Mouse (Mus musculus): Measurements from ENCODE around the gene Ferd3l. TPM values are rescaled to one million over a fixed set of nuclear protein-coding genes. Genes with fewer than 3 reads are reported as not detected.

The Ferd3l gene
- polyA plus RNA-seq, 1 experiment from 2014 or later = 3.5 TPM

- WGBS = under 1% methylated on average over 56 of the region's 56 CpGs
- Histone ChIP-seq H3K9ac (replicated peaks) (peak overlapping the region; percentile 66), H3K4me2 (replicated peaks) (peak overlapping the region; percentile 81), H3K4me3 (replicated peaks) (peak overlapping the region; percentile 52), H3K9me3 (no peaks in the 10 kb centered on the region), H3K27ac (no peak overlapping the region), H3K27me3 (peaks cover 91% of the 10 kb centered on the region), H3K36me3 (no peaks in the 10 kb centered on the region), H3K4me1 (replicated peaks) (peaks cover 32% of the 10 kb centered on the region)
- peak; percentile 61 for ATAC-seq
Observed at GRCm38 (mm10) chr12:33958241-33959194, 30.3 kb downstream of the Ferd3l start.

DNA sequence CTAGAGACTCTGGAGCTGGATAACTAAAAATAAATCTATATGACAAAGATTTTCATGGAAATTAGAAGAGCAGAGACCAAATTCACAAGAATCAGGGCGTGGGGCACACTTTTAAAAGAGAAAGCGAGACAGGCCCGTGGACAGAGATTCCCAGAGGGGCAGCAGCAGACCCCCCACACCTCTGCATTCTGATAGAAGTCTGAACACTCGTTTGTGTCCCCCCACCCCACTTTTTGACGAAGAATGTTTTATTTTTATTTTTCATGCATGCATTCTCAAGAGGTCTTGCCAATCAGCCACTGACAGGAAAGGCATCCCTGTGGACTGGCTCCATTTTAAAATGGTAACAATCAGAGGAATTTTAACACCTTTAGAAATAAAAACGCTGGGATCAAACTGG is 31.0 kb downstream of the Ferd3l start:
- Histone ChIP-seq H3K4me1 (replicated peaks) (peaks cover 32% of the 10 kb centered on the region), H3K36me3 (no peaks in the 10 kb centered on the region), H3K9me3 (no peaks in the 10 kb centered on the region), H3K4me3 (replicated peaks) (peak overlapping the region; percentile 52), H3K4me2 (replicated peaks) (peak overlapping the region; percentile 81; the same call in 1 of the 2 replicates), H3K27ac (no peak overlapping the region), H3K27me3 (peaks cover 92% of the 10 kb centered on the region), H3K9ac (replicated peaks) (no peak overlapping the region)
- 2% methylated on average over 6 of the region's 6 CpGs for WGBS
- ATAC-seq = no peak

DNA sequence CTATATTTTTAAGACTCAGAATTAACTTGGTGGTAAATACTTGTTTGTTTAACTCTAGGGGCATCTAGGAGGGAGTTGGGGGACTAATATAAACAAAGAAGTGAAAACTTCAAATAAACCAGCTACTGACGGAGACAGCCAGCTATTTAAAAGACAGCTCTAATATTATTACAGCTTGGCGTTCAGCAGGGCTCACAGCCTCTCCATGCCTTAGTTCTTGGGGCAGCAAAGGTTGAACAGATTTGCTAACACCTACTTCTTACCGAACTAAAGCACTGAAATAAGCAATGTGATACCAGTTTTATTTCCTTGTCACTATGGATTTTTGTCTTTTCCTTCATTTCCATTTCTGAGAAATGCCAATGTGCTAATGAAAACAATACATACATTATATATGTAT is 31.6 kb downstream of the Ferd3l start:
- no peak for ATAC-seq
- 5% methylated on average over 3 of the region's 3 CpGs for WGBS

GRCm38 (mm10) chr12:33961013-33961412 is 32.8 kb downstream of the Ferd3l start:
- Histone ChIP-seq H3K27me3 (peaks cover 93% of the 10 kb centered on the region), H3K4me1 (replicated peaks) (peaks cover 30% of the 10 kb centered on the region), H3K9me3 (no peaks in the 10 kb centered on the region), H3K36me3 (no peaks in the 10 kb centered on the region), H3K4me3 (replicated peaks) (no peak overlapping the region), H3K27ac (no peak overlapping the region), H3K9ac (replicated peaks) (no peak overlapping the region), H3K4me2 (replicated peaks) (no peak overlapping the region)
- ATAC-seq = no peak
- 13% methylated on average over 5 of the region's 5 CpGs for WGBS

More for the DNA sequence above, 31.6 kb downstream of the Ferd3l start:
- Histone ChIP-seq H3K27ac (no peak overlapping the region), H3K4me3 (replicated peaks) (no peak overlapping the region), H3K9ac (replicated peaks) (no peak overlapping the region), H3K27me3 (peaks cover 93% of the 10 kb centered on the region), H3K4me2 (replicated peaks) (no peak overlapping the region), H3K4me1 (replicated peaks) (peaks cover 32% of the 10 kb centered on the region), H3K36me3 (no peaks in the 10 kb centered on the region), H3K9me3 (no peaks in the 10 kb centered on the region)

DNA sequence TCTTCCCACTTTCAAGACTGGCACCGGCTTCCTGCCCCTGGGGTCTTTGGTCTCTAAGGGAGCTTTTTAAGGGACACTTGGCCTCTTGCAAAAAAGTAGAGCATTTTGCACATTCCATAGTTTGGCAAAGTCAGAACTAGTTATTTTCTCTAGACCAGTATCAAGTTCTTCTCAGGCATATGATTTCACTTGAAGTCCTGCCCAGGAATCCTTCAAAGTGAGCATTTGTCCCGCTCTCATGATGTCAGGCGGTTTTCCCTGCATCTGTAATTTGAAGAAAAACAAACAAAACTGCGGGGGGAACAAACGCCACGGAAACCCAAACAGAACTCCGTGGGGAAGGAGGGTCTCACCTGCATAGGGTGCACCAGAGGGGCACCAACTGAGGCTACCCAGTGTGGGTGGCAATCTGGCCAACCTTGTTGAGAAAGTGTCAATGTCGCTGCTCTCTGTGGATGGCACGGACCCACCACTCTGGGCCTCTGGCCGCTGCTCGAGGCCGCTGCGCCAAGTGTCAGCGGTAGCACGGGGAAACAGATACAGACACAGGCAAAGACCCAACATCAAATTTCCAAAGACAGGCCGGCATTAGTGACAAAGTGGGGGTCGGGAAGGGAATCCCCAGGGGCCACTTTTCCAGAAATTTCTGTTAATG is 34.0 kb downstream of the Ferd3l start:
- WGBS = 1% methylated on average over 17 of the region's 17 CpGs

GRCm38 (mm10) chr12:33962773-33963130 is 34.5 kb downstream of the Ferd3l start:
- peaks cover 93% of the 10 kb centered on the region for H3K27me3 ChIP-seq
- no peak overlapping the region for H3K9ac ChIP-seq (replicated peaks)
- no peaks in the 10 kb centered on the region for H3K9me3 ChIP-seq
- no peaks in the 10 kb centered on the region for H3K36me3 ChIP-seq
- no peak for ATAC-seq
- peaks cover 32% of the 10 kb centered on the region for H3K4me1 ChIP-seq (replicated peaks)
- no peak overlapping the region for H3K27ac ChIP-seq
- WGBS = 3% methylated on average over 9 of the region's 9 CpGs
- H3K4me2 ChIP-seq (replicated peaks) = no peak overlapping the region
- H3K4me3 ChIP-seq (replicated peaks) = no peak overlapping the region

More for the DNA sequence above, 34.0 kb downstream of the Ferd3l start:
- Histone ChIP-seq H3K9ac (replicated peaks) (no peak overlapping the region), H3K9me3 (no peaks in the 10 kb centered on the region), H3K27ac (no peak overlapping the region), H3K4me2 (replicated peaks) (no peak overlapping the region), H3K27me3 (peaks cover 93% of the 10 kb centered on the region), H3K36me3 (no peaks in the 10 kb centered on the region), H3K4me1 (replicated peaks) (peaks cover 32% of the 10 kb centered on the region), H3K4me3 (replicated peaks) (no peak overlapping the region)
- ATAC-seq = no peak

DNA sequence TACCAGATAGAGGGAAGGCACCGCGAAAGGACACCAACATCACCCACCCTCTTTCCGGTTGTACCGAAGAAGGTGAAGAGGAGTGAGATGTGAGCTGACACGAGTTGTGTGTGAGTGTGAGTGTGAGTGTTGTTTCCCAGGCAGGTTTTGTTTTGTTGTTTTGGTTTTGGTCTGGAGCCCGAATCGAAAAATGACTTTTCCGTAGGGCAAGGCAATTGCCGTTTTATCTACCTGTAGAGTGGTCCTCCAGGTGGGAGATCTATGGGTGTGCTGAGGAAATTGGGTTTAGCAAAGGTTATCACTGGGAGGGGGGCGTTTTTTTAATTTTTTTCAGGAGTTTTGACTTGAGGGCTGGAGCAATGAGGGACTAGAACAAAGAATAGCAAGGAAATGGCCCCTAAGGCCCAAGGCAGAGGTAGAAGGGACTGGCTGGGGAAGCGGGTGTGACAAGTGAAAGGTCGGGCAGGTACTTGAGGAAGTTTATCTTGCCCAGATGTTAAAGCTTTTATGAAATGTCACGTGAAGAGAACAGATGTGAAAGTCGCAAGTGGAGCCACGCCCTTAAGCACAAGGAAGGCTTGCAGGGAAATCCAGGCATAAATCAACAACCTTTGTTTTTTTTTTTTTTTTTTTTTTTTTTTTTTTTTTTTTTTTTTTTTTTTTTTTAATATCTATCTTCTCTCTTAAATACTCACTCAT is 35.6 kb downstream of the Ferd3l start:
- H3K4me2 ChIP-seq (replicated peaks) = no peak overlapping the region
- WGBS = 5% methylated on average over 15 of the region's 15 CpGs
- no peaks in the 10 kb centered on the region for H3K9me3 ChIP-seq
- H3K4me1 ChIP-seq (replicated peaks) = peaks cover 28% of the 10 kb centered on the region
- ATAC-seq = no peak
- H3K4me3 ChIP-seq (replicated peaks) = no peak overlapping the region
- H3K9ac ChIP-seq (replicated peaks) = no peak overlapping the region
- H3K36me3 ChIP-seq = no peaks in the 10 kb centered on the region
- H3K27me3 ChIP-seq = peaks cover 93% of the 10 kb centered on the region
- H3K27ac ChIP-seq = no peak overlapping the region

DNA sequence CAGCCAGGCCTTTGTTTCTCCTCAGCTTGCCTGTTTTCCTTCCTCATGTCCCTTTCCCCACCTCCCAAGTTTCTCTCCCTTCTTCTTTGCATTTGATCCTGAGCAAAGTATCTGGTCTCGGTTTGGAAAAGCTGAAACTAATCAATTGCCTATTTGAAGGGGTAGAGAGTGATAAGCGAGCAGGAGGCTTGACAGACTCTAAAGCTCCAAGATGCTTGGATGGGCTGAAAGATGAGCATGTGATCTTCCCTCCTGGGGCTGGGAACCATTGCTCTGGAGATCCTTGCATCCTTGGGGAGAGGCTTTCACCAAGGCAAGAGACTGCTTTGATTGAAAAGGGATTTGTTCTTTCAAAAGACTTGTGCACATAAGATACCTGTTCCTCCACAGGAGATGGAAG is 36.2 kb downstream of the Ferd3l start:
- 9% methylated on average over 2 of the region's 2 CpGs for WGBS
- no peak overlapping the region for H3K27ac ChIP-seq
- no peak overlapping the region for H3K4me2 ChIP-seq (replicated peaks)
- no peak overlapping the region for H3K4me3 ChIP-seq (replicated peaks)
- no peaks in the 10 kb centered on the region for H3K9me3 ChIP-seq
- peaks cover 27% of the 10 kb centered on the region for H3K4me1 ChIP-seq (replicated peaks)
- no peak for ATAC-seq
- peaks cover 93% of the 10 kb centered on the region for H3K27me3 ChIP-seq
- no peaks in the 10 kb centered on the region for H3K36me3 ChIP-seq
- no peak overlapping the region for H3K9ac ChIP-seq (replicated peaks)

- H3K36me3 ChIP-seq = no peaks in the 10 kb centered on the region
- ATAC-seq = no peak
- no peak overlapping the region for H3K4me2 ChIP-seq (replicated peaks)
Observed at GRCm38 (mm10) chr12:33965661-33966360, 37.6 kb downstream of the Ferd3l start.

DNA sequence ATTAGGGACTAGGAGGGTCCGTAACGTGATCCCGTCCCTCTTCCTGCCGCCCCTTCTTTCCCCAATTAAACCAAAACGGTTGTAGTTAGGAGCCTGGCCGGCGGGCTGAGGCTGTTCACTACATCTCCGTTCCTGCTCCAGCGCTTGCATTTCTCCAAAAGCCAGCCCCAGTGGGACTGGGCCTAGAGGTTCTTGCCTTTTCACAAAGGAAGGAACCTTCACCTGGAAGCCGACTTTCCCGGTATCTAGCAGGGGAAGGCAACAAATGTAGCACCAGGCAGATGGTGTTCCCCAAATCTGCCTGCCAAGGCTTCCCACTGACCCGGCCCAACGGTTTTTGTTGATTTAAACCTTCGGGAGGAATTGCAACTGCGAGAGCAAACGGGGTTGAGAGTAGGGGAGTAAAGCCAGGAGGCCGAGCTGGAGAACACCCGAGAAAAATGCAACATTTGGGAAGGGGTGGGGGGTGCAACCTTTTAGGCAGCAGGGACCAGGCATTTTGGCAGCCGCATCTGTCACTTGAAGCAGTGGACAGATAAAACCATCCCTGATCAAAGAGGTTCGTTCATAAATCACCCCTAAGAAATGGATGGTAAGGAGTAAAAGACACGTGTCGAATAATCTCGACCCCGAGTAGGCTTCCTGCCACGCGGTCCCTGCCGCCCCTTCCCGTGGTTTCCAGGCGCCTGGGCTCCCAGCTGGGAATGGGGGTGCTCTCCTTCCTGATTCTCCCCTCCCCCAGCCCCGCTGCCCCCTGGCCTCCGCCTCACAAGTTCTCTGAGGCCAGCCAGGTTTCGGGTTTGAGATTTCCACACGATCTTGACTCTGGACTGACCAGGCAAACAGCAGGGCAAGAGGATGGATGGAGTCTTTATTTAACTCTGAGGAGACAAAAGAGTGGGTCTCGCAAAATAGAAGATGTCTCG is 38.5 kb downstream of the Ferd3l start:
- Histone ChIP-seq H3K4me2 (replicated peaks) (peak overlapping the region; percentile 47), H3K9ac (replicated peaks) (no peak overlapping the region), H3K9me3 (no peaks in the 10 kb centered on the region), H3K27ac (no peak overlapping the region), H3K4me3 (replicated peaks) (peak overlapping the region; percentile 24), H3K27me3 (peaks cover 97% of the 10 kb centered on the region), H3K4me1 (replicated peaks) (peaks cover 27% of the 10 kb centered on the region), H3K36me3 (no peaks in the 10 kb centered on the region)
- under 1% methylated on average over 35 of the region's 35 CpGs for WGBS
- peak; percentile 17 for ATAC-seq

More at GRCm38 (mm10) chr12:33965661-33966360, 37.6 kb downstream of the Ferd3l start:
- Histone ChIP-seq H3K9ac (replicated peaks) (no peak overlapping the region), H3K27ac (no peak overlapping the region), H3K4me3 (replicated peaks) (no peak overlapping the region), H3K4me1 (replicated peaks) (peaks cover 27% of the 10 kb centered on the region), H3K9me3 (no peaks in the 10 kb centered on the region), H3K27me3 (peaks cover 97% of the 10 kb centered on the region)
- WGBS = under 1% methylated on average over 5 of the region's 5 CpGs

DNA sequence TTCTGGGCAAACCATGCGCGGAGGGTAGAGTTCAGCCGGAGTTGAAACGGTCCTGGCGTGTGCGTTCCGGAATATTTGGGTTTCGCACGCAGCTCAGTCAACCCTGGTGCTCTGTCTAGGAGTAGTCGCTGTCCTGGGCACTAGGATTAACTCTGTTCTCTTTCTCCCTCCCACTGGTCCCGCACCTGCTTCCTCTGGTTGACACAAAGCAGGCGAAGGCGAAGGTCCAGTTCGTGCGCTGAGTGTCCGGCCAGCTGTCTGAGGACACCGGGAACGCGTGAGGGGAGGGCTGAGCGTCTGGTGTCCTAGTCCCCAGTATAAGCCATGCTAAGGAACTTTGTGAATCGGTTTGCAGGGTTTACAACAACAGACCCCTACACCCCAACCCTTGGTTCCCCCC is 39.3 kb downstream of the Ferd3l start:
- no peaks in the 10 kb centered on the region for H3K36me3 ChIP-seq
- no peak overlapping the region for H3K27ac ChIP-seq
- H3K4me3 ChIP-seq (replicated peaks) = peak overlapping the region; percentile 24
- H3K4me2 ChIP-seq (replicated peaks) = peak overlapping the region; percentile 47
- H3K9ac ChIP-seq (replicated peaks) = no peak overlapping the region
- H3K4me1 ChIP-seq (replicated peaks) = peaks cover 23% of the 10 kb centered on the region
- H3K27me3 ChIP-seq = peaks cover 95% of the 10 kb centered on the region
- H3K9me3 ChIP-seq = no peaks in the 10 kb centered on the region
- ATAC-seq = peak; percentile 73
- under 1% methylated on average over 21 of the region's 21 CpGs for WGBS
